Mouse (Mus musculus) heart, adult 9 months (tissue): Measurements from ENCODE around the gene Wipf2.
A peak's percentile ranks its signal among the peaks of the same experiment; 100 is the strongest.
"Not testable (repeated sequence)": the region's sequence is repeated elsewhere in the genome, so short reads cannot be mapped to it uniquely, and the experiment has no call there.

Experiments used
- DNase-seq, 2 experiments: peaks; one replicate each; pipeline ENCODE4 v3.0.0; 2022; ENCODE audit warnings: low spot score in 2 of 2

The Wipf2 gene

DNA sequence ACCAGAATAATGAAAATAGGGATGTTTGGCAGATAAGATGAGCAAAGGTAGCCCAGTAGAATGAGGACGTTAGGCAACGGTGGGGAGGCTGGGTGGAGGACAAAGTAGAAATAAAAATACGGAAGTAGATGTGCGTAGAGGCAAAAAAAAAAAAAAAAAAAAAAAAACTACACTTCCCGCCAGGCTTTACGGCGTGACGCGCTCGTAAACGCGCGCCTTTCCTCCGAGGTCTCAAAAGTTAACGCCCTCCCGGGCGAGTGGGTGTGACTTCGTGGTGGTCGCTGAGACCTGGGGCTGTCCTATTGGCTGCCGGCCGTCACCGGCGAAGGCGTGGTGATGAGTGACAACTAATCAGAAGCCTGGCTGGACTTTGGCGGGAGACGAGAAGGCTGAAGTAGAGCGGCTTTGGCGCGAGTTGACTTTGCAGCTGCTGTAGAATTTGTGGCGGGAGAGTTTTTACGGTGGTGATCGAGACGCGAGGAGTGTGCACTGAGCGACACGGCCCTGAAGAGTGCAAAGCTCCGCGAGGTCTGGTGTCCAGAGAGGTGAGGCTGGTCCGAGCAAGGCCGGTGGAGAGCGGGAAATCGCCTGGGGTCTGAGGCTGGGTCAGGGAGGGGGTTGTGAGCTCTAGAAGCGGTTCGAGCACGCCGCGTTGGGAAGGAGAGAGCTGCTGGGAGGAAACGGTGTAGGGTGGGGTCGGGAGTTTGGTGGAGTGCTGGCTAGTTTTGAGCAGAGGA is 44.2 kb downstream of the Wipf2 start, which contains the start of gene Cdc6:
Gene Cdc6 (plus strand): TSS at position 365 of the 737 bp plus-strand sequence.
- peak; percentile 93 to 97 for DNase-seq

DNA sequence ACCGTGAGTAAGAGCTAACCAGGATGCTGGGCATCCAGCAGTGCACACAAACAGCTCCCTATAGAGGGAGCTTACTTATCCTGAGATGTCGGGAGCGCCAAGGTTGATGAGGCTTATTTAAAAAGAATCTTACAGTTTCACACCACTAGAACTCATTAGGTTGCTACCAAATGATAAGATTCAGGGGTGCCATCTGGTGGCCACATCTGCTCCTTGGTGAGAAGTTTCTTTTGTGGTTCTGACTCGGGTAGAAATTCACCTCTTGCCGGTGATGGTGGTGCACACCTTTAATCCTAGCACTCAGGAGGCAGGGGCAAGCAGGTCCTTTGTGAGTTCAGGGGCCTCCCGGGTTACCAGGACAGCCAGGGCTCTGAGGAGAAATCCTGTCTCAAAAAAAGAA is 46.2 kb downstream of the Wipf2 start:
- DNase-seq = no peak

- no peak for DNase-seq
Measured at GRCm38 (mm10) chr11:98910415-98910814, 47.0 kb downstream of the Wipf2 start.

DNA sequence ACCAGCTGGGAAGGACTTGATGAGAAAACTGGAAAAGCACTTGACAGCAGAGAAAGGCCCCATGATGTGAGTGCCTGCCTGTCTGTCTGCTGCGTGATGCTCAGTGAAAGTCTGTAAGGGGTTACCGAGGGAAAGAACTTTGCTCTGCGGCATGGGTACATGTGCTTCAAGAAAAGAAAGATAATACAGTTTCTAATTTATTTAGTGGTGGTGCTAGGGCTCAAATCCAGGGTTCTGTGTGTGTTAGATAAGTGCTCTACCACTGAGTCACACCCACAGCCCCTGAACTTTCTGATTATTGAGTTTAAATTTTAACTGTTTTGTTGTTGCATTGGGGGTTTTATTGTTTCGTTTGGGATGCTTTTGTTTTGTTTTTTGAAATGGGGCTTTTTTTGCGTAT is 48.1 kb downstream of the Wipf2 start:
- DNase-seq = no peak

GRCm38 (mm10) chr11:98914196-98914595 is 50.8 kb downstream of the Wipf2 start:
- no peak for DNase-seq

DNA sequence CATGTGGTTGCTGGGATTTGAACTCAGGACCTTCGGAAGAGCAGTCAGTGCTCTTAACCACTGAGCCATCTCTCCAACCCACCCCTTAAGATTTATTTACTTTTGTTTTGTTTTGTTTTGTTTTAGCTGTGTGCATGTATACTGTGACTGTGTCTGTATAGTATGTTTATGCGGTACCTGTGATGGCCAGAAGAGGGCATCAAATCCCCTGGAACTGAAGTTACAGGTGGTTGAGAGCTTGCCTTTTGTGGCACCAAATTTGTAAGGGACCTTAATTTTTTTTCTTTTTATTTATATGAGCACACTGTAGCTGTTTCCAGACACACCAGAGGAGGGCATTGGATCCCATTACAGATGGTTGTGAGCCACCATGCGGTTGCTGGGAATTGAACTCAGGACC is 52.9 kb downstream of the Wipf2 start:
- DNase-seq = not testable (repeated sequence)

GRCm38 (mm10) chr11:98917428-98918005 is 54.1 kb downstream of the Wipf2 start:
- no peak for DNase-seq

- peak in 1 of 2 experiments; percentile 76 for DNase-seq
Measured at GRCm38 (mm10) chr11:98918231-98918630, 54.8 kb downstream of the Wipf2 start.

- DNase-seq = no peak
Measured at GRCm38 (mm10) chr11:98919009-98919408, 55.6 kb downstream of the Wipf2 start.

DNA sequence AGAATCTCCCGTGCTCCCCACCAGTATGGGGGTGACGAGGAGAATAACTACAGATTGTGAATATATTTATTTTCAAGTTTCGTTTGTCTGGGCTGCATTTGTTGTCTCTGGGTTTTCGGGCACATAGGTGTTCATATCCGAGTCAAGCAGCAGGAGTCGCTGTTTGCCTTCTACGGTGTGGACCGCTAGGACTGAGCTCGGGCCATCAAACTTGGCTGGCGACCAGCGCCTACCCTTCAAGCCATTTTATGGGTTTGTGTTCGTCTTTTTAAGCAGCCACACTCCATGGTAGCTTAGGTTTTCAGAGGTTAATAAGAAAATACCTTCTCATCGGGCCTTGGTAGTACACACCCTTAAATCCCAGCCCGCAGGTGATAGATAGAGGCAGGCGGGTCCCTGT is 58.4 kb downstream of the Wipf2 start:
- not testable (repeated sequence) for DNase-seq

GRCm38 (mm10) chr11:98922307-98922706 is 58.9 kb downstream of the Wipf2 start:
- not testable (repeated sequence) for DNase-seq

GRCm38 (mm10) chr11:98922851-98923711 is 59.6 kb downstream of the Wipf2 start:
- not testable (repeated sequence) for DNase-seq

GRCm38 (mm10) chr11:98924633-98925175 is 61.3 kb downstream of the Wipf2 start:
- DNase-seq = no peak

- DNase-seq = no peak
Measured at GRCm38 (mm10) chr11:98925265-98925721, 61.9 kb downstream of the Wipf2 start.

DNA sequence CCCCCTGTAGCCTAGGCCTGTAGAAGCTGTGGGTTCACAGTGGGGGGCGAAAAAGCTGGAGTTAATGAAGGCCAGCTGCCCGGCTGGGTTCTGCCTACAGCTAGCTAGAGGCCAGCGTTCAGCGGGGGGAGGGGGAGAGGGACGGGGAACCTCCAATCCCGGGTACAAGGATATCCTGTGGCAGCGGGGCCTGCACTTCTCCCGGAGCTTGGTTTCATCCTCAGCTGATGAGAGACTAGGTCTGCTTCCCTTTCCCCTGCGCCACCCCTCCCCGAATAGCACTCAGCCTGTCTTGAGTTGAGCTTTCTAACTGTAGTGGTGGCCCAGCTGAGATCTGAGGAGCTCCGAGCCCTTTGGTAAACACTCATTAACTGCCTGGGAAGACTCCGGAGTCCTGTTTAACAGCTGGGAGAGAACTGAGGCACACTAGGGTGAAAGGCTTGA is 62.5 kb downstream of the Wipf2 start:
- DNase-seq = no peak

- DNase-seq = no peak
Measured at GRCm38 (mm10) chr11:98926553-98926952, 63.1 kb downstream of the Wipf2 start.

GRCm38 (mm10) chr11:98927438-98928076 is 64.1 kb downstream of the Wipf2 start, which contains the start of gene Rara:
Rara (plus strand) TSS chr11:98927818.
- DNase-seq = no peak

GRCm38 (mm10) chr11:98928186-98928893 is 64.9 kb downstream of the Wipf2 start:
- no peak for DNase-seq

- no peak for DNase-seq
Measured at GRCm38 (mm10) chr11:98929503-98929902, 66.1 kb downstream of the Wipf2 start.

GRCm38 (mm10) chr11:98930127-98930601 is 66.7 kb downstream of the Wipf2 start:
- no peak for DNase-seq
